Mouse (Mus musculus) erythroblast, embryonic 14.5 days (primary cell): ENCODE data around the gene Tspan18.

Source experiments
- GATA1 ChIP-seq: IDR thresholded peaks from 2 replicates; pipeline ENCODE4 v1.6.1; 2012; ENCODE audit warnings: low read length, inconsistent platforms, mixed read lengths
- TAL1 ChIP-seq: IDR thresholded peaks from 3 replicates; pipeline ENCODE4 v1.6.1; 2012; ENCODE audit warnings: low read length, inconsistent platforms, mixed read lengths

GRCm38 (mm10) chr2:93329120-93329519, 5.2 kb downstream of the Tspan18 start:
- TF ChIP-seq GATA1 = no peak
- no peak for TF ChIP-seq TAL1
